Mouse (Mus musculus) lung, adult 2 months (tissue): ENCODE data around the gene Prr19.

Experiments used
- CTCF ChIP-seq: fragments of 200-500 bp; IDR thresholded peaks from 2 replicates; pipeline ENCODE4 v1.5.1; 2011; ENCODE audit warnings: mild to moderate bottlenecking, low read length, control low read depth; ENCODE audit not compliant: insufficient read depth
- POLR2A ChIP-seq: fragments of 200-500 bp; IDR thresholded peaks from 2 replicates; pipeline ENCODE4 v1.6.1; 2011; ENCODE audit warnings: low read depth, mild to moderate bottlenecking, control low read depth, low read length, borderline replicate concordance; ENCODE audit errors: extremely low read depth

GRCm38 (mm10) chr7:25341000-25341784, 40.0 kb downstream of the Prr19 start:
- no peak for TF ChIP-seq POLR2A
- no peak for TF ChIP-seq CTCF
